Mouse (Mus musculus): ENCODE results near the gene Rnf180.
"Not testable (repeated sequence)": the region's sequence is repeated elsewhere in the genome, so short reads cannot be mapped to it uniquely, and the experiment has no call there.

Gene Rnf180

GRCm38 (mm10) chr13:105294715-105295114, at the start of gene Rnf180:
TSS of gene Rnf180 (minus strand) at chr13:105294815.
- DNase-seq (ENCODE audit: low read depth) = no peak

- no peak for DNase-seq (ENCODE audit: low read depth)
Measured at GRCm38 (mm10) chr13:105331199-105331968, 36.8 kb upstream of the Rnf180 start.

- DNase-seq (ENCODE audit: low read depth) = no peak
Measured at GRCm38 (mm10) chr13:105326946-105327345, 32.3 kb upstream of the Rnf180 start.

- DNase-seq (ENCODE audit: low read depth) = no peak
Measured at GRCm38 (mm10) chr13:105316926-105317325, 22.3 kb upstream of the Rnf180 start.

GRCm38 (mm10) chr13:105316009-105316408, 21.4 kb upstream of the Rnf180 start:
- DNase-seq (ENCODE audit: low read depth) = no peak

- DNase-seq (ENCODE audit: low read depth) = no peak
Measured at GRCm38 (mm10) chr13:105312763-105313162, 18.1 kb upstream of the Rnf180 start.

- DNase-seq (ENCODE audit: low read depth) = not testable (repeated sequence)
Measured at GRCm38 (mm10) chr13:105310562-105310961, 15.9 kb upstream of the Rnf180 start.

GRCm38 (mm10) chr13:105305513-105305912, 10.9 kb upstream of the Rnf180 start:
- no peak for DNase-seq (ENCODE audit: low read depth)

- DNase-seq (ENCODE audit: low read depth) = no peak
Measured at GRCm38 (mm10) chr13:105304054-105304453, 9.4 kb upstream of the Rnf180 start.

- no peak for DNase-seq (ENCODE audit: low read depth)
Measured at GRCm38 (mm10) chr13:105300009-105300346, 5.4 kb upstream of the Rnf180 start.

GRCm38 (mm10) chr13:105299162-105300008, 4.8 kb upstream of the Rnf180 start:
- no peak for DNase-seq (ENCODE audit: low read depth)

GRCm38 (mm10) chr13:105293781-105294667, 591 bp downstream of the Rnf180 start:
- no peak for DNase-seq (ENCODE audit: low read depth)

- DNase-seq (ENCODE audit: low read depth) = peak; percentile 37
Measured at GRCm38 (mm10) chr13:105291816-105292215, 2.8 kb downstream of the Rnf180 start.

- no peak for DNase-seq (ENCODE audit: low read depth)
Measured at GRCm38 (mm10) chr13:105290594-105290993, 4.0 kb downstream of the Rnf180 start.

- no peak for DNase-seq (ENCODE audit: low read depth)
Measured at GRCm38 (mm10) chr13:105290021-105290420, 4.6 kb downstream of the Rnf180 start.

- DNase-seq (ENCODE audit: low read depth) = no peak
Measured at GRCm38 (mm10) chr13:105279397-105280018, 15.1 kb downstream of the Rnf180 start.

GRCm38 (mm10) chr13:105270394-105271094, 24.1 kb downstream of the Rnf180 start:
- no peak for DNase-seq (ENCODE audit: low read depth)

GRCm38 (mm10) chr13:105267464-105267863, 27.2 kb downstream of the Rnf180 start:
- DNase-seq (ENCODE audit: low read depth) = no peak

GRCm38 (mm10) chr13:105266746-105267145, 27.9 kb downstream of the Rnf180 start:
- peak; percentile 63 for DNase-seq (ENCODE audit: low read depth)

- DNase-seq (ENCODE audit: low read depth) = no peak
Measured at GRCm38 (mm10) chr13:105256757-105257433, 37.7 kb downstream of the Rnf180 start.
